Mouse (Mus musculus): ENCODE measurements at regions not wholly inside any gene's neighbourhood (a gene's known extent, or its start where the extent isn't known, plus 50 kb on each side); places are given as distances from the start of the nearest gene placed in this dataset.
A peak's percentile ranks its signal among the peaks of the same experiment; 100 is the strongest.

GRCm38 (mm10) chr10:24444572-24444971, 150.7 kb upstream of the Ccn2 start:
- peak; percentile 13 for DNase-seq

GRCm38 (mm10) chr10:24445036-24445435, 150.2 kb upstream of the Ccn2 start:
- DNase-seq = no peak

DNA sequence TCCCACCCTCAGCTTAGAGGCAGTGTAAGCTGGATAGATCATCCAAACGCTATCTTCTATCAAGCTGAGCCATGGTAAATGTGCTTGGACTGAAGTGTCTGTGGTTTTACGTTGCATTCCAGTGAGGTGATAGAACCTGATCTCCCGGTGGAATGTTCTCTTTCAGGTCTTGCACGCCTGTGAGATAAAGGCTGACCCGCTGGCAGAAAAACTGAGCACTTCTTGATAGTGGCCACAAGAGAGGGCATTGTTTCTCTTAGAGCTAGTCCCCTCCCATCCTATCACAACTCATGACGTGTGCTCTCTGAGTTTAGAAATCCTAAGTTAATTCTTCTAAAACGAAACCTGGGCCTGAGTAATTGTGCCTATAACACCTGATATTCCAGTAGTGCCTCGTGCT, 149.1 kb upstream of the Ccn2 start:
- DNase-seq = peak; percentile 7

GRCm38 (mm10) chr10:24447135-24447534, 148.1 kb upstream of the Ccn2 start:
- peak; percentile 29 for DNase-seq

GRCm38 (mm10) chr10:24448001-24448561, 147.2 kb upstream of the Ccn2 start:
- DNase-seq = peak; percentile 32

DNA sequence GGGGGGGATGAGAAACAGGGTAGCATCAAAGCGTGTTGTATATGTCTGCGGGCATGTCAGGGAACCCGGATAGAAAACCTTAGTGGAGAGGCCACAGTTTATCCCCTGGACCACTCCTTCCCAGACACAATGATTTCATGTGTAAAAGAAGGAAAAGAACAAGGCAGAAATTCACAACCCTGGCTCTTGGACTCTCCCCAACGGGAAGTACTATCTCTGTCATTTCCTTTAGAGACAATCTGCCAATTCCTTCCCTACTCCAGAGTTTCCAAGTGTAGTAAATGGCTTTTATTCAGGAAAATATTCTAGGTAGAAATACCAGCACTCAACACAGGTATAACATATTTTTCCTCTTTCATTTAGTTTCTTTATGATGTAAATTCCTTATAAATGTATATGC, 141.7 kb upstream of the Ccn2 start:
- DNase-seq = no peak

DNA sequence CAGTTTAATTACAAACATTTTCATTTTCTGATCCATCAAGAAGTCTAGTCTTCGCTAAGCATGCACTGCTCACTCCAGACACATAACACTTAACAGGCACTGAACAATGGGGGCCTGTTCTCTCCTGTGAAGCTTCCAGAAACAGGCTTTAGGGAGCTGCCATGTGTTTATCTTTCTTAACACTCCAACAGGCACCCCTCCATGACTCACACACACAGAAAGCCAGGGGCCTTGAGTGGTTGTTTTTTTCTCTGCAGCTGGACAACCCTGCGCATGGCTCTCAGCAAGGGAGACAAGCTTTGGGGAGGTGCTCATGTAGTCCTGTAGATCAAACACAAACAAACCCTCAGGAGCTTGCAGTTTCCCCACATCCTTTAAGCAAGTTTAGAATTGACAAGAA, 136.6 kb upstream of the Ccn2 start:
- no peak for DNase-seq

DNA sequence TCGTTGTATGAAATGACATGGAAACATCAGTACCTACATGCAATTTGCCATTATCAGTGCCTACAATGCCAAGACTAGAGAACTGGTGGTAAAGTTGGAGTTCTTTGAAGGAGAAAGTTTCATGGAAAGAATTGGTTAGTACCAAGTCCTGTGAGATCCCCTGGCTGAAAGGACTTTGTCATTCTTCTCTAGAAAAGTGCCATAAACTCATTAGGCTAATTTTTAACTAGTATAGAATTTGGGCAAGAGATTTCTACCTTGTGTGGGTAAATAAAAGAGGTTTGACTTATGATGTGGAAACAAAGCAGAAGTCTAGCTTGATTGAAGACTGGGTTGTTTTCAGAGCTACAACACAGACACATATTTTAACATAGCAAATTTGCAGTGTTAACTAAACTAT, 131.4 kb upstream of the Ccn2 start:
- no peak for DNase-seq

GRCm38 (mm10) chr10:24464377-24464776, 130.9 kb upstream of the Ccn2 start:
- no peak for DNase-seq

DNA sequence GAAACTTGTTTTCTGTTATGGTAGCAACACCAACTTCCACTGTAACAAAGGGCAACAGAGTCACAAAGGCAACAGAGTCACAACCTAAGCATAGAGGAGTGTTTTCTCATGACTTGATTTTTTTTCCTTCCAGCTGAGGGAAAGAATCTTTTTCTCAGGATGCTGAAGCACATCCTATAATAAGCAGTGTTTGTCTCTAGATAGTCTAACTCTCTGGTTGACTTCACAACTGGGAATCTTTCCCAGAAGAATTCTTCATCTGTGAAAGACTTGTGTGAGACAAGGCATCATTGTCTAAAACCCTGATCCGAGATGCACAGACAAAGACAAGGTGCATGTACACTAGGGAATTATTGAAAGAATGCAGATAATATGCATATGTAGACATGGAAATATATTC, 125.5 kb upstream of the Ccn2 start:
- DNase-seq = no peak

DNA sequence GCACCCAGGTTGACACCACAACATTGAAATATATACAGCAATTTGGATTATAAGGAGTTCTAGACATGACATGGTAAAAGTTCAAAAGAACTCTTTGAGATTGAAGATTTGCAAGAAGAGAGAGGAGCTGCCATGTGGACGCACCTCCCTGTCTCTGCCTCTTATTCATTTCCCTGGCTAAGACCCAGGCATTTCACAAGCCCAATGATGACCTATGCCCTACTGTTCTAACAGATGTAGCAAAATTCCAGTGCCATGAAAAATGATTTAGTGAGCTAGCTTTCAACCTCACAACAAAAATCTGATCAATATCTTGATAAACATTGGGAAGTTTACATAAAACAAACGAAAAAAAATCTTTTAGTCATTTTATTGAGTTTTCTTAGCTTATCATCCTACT, 123.7 kb upstream of the Ccn2 start:
- no peak for DNase-seq

- no peak for DNase-seq
These were observed 119.0 kb upstream of the Ccn2 start for GRCm38 (mm10) chr10:24476288-24476687.

DNA sequence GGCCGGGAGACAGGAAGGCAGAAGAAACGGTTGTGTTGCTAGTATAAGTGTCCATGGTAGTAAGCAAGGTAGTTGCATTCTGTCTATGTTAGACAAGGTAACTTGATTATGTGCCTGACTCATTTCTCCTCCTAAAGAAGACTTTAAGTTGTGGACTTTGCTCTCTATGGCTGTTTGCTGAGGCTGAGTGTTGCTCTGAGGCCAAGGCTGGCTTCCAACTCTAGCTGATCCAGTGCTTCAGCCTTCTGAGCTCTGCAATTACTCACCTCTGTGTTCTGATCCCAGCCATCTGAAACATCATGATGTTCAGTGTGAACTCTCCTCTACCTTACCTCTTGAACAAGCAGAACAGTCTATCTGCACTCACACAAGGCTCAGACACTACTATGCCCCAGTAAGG, 116.7 kb upstream of the Ccn2 start:
- DNase-seq = no peak

DNA sequence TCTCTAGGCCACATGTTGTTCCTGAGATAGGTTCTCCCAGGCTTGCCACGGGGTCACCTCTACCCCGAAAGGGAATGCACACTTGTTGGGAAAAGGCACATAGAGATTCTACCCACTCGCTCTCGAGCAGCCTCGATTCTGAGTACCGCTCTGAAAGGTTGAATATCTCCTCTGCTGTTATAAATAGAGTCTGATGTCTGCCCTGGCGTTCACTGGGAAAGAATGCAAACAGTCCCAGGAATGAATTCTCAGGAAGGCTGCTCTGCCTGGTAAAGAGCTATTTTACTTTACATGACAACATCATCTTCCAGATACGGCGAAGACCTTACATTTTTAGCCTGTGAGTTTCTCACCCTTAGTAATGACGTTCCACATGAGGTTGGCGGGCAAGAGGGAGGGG, 116.1 kb upstream of the Ccn2 start:
- no peak for DNase-seq

DNA sequence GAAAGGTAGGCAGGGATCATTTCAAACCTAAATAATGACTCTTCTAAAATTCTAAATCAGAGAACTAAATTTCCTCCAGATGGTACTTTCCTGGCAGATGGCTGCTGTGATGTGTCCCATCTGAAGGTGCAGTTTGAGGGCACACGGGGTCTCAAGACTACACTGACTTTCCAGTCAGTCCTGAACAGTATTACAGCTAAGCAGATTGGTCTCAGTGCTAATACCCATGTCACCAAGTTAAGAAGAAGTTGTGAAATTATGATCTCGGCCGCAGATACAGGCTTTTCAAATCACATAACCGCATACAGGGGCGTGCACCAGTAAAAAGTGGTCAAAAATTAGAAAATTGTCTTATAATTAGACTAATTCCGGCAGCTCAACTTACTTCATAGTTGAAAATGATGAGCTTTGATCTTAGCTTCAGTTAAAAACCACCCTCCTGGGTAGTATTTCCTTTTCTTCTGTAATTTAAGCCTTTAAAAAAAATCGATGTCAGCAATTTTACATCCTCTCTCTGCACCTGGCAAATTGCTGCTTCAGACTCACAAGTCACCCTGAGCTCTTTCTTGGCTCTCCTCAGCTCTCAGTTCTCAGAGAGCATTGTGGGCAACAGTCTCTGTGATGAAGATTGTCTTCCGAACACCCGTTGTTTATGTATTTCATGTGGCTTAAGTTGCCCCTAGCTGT, 113.2 kb upstream of the Ccn2 start:
- no peak for DNase-seq

- no peak for DNase-seq
These were observed 112.2 kb upstream of the Ccn2 start for GRCm38 (mm10) chr10:24483053-24483452.

DNA sequence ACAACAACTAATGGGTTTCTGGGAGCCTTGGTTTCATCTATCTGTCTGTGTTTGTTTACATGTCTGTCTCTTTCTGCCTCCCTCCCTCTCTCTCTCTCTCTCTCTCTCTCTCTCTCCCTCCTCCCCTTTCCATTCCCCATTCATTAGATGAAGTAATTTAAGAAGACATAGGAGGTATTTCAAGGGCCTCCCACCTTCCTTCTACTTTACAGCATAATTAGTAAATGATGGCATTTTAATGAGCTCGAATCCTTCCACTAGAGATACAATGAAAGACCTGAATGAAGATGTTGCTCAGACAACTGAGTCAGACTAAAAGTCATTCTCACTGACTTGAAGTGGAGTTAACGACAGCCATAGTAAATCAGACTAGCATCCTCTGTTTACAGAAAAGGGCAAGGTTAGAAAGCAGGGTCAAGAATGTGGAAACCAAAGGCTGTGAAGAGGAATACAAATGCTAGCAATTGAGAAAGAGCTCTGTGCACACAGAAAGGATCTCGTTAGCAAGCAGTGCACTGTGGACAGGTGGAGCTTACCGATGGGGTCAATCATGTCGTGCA, 111.1 kb upstream of the Ccn2 start:
- DNase-seq = no peak

DNA sequence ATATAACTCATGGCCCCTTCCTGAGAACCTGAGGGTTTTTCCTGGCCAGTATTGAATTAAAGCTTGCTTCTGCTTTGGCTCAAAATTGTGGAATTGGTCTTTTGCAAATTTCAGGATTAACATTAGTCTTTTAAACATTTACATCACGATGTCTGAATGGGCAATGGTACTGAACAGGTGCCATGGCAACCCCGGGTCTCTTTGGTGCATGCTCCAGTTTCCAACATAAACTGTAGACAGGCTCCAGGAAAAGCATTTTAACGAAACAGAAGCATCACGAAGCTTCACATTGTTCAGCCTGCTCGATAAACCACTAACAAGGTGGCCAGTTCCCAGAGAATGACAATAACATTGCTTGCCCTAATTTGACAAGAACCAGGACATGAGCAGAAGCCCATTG, 109.8 kb upstream of the Ccn2 start:
- DNase-seq = no peak

DNA sequence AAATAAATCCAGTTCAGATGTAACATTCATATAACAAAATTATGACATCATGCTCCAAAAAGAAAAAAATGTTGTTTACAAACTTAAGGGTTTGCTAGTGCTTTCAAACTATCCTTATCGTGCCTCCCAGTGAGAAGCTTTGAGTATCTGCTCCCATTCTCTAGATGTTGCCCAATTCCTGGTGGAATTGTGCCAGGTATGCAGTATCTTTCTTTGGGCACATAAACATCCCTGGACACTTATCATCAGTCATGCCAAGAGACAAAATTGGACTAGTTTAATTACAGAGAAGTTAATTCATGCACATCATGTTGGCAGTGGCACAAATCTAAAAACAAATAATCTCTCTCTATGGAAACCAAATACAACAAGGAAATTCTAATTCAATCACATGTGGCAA, 109.0 kb upstream of the Ccn2 start:
- DNase-seq = peak; percentile 43

GRCm38 (mm10) chr10:24487915-24488314, 107.3 kb upstream of the Ccn2 start:
- no peak for DNase-seq

DNA sequence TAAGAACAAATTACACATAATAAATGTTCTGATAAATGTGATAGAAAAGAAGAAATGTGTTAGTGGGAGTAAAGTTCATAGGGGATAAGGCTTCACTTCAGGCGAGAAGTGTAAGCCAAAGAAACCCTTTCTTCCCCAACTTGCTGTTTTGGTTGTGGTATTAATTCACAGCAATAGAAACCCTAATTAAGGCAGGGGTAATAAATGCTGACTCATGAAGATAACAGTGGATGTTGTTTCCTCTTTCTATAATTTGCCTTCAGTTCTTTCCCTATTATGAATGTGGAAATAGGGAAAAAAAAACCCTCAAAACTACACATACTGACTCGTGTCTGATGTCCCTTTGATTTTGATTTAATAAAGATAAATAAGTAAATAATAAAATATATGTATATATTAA, 104.8 kb upstream of the Ccn2 start:
- no peak for DNase-seq

DNA sequence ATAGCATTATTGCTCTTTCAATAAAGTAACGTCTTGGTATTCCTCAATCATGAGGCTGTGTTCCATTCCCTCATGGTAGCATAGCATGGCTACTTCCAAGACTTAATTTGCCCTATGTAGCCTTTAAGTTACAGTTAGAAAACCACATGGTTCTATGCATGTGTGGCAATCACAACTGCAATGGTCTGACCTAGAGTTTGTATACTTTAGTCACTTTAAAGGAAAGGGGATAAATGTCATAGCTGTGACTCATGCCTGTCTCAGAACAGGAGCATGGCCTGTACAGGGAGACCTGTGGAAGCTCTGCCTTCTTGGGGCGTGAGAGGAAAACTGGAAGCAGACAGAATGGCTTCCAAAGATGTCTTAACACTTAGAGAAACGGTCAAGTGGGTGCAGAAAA, 103.4 kb upstream of the Ccn2 start:
- DNase-seq = no peak

GRCm38 (mm10) chr10:24493392-24493791, 101.8 kb upstream of the Ccn2 start:
- DNase-seq = peak; percentile 72

DNA sequence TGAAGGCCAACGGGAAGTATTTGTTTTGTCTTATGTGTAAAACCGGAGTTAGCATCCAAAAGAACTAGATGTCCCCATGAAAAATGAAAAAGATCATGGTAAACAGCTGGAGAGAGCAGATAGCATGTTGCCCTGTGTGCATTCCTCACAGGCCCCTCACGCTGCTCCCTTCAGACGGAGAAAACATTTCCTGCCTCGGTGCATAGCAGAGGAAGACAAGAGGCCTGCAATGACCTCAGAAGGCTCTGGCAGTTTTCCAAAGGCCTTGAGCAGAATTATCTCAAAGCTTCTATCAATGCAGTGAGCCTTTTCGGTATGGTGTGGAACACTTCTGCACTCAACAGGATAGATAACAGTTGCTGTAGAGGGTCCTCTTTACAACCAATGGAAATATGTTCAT, 101.3 kb upstream of the Ccn2 start:
- peak; percentile 74 for DNase-seq
